14 mouse cellular contexts compared by ENCODE assay signal in genomic region chr6:63432751-63433150, GRCm38 (mm10).
A peak's percentile ranks its signal among the peaks of the same experiment; 100 is the strongest.
DNase-seq lines count a peak whose midpoint lies in the region.
"Had no signal": no experiment of that assay in that cellular context is flagged by ENCODE, and none has a peak within 500 bp of the region (broad histone marks: within the 10 kb centered on the region; RNA-seq: fewer than 3 reads in every experiment).

No protein-coding gene starts in this region.

- DNase-seq in cerebellum, postnatal 10 days, result peak; percentile 22 to 52
- DNase-seq in cerebellum, postnatal 4 days (ENCODE audit: low spot score in 2 of 2), result no peak
- peak; percentile 20 to 47 for DNase-seq in cerebellum, postnatal 14 days
- DNase-seq in cerebellum, adult 11 months, result no peak
- peak; percentile 31 to 59 for DNase-seq in cerebellum, postnatal 25 days
- no peak for DNase-seq in cerebellum, adult 9-10 months
- DNase-seq: adrenal gland, adult 2 months; adrenal gland, adult 8-10 months; adrenal gland, postnatal 10 days; adrenal gland, postnatal 14 days; adrenal gland, postnatal 25 days; adrenal gland, postnatal 36 days; B cell, adult 2 months; cerebellum, adult 11-12 months had no signal

Comparison
In these comparisons a context has a peak if more than half of its experiments do, and no peak if none do; other contexts are left out.
1. DNase-seq: peak in cerebellum, postnatal 10 days (2 of 2), cerebellum, postnatal 14 days (2 of 2) and cerebellum, postnatal 25 days (2 of 2); none in cerebellum, postnatal 4 days (0 of 2), cerebellum, adult 11 months (single experiment) and cerebellum, adult 9-10 months (single experiment).